Mouse (Mus musculus) lung, embryonic 15.5 days (tissue): Measurements from ENCODE around the gene Gatad2a. TPM values are rescaled to one million over a fixed set of nuclear protein-coding genes. Genes with fewer than 3 reads are reported as not detected.

ENCODE experiments used
- ATAC-seq: fragments of 200-750 bp; cut with Nextera tagmentation; 2 replicates; pipeline ENCODE4 v1.8.0; 2017; ENCODE audit warnings: moderate number of reproducible peaks, borderline replicate concordance; ENCODE audit not compliant: low FRiP score, low TSS enrichment; ENCODE audit errors: extremely low read depth
- H3K27ac ChIP-seq: fragments of 300-500 bp; sonication (generic); 2 replicates; pipeline ENCODE4 v1.5.1; 2015; ENCODE audit warnings: moderate library complexity, mild to moderate bottlenecking, inconsistent platforms
- H3K27me3 ChIP-seq: fragments of 300-500 bp; sonication (generic); 2 replicates; pipeline ENCODE4 v1.6.1; 2015; ENCODE audit warnings: inconsistent platforms
- H3K36me3 ChIP-seq: fragments of 300-500 bp; sonication (generic); 2 replicates; pipeline ENCODE4 v1.6.1; 2015; ENCODE audit warnings: inconsistent platforms
- H3K4me1 ChIP-seq: fragments of 300-500 bp; sonication (generic); 2 replicates; pipeline ENCODE4 v1.6.1; 2015; ENCODE audit warnings: inconsistent platforms
- H3K4me2 ChIP-seq: fragments of 300-500 bp; sonication (generic); 2 replicates; pipeline ENCODE4 v1.6.1; 2015; ENCODE audit warnings: inconsistent platforms, mild to moderate bottlenecking, moderate library complexity
- H3K4me3 ChIP-seq: fragments of 300-500 bp; sonication (generic); 2 replicates; pipeline ENCODE4 v1.5.1; 2015; ENCODE audit warnings: mild to moderate bottlenecking, inconsistent platforms
- H3K9ac ChIP-seq: fragments of 300-500 bp; sonication (generic); 2 replicates; pipeline ENCODE4 v1.6.1; 2015; ENCODE audit warnings: inconsistent platforms
- H3K9me3 ChIP-seq: fragments of 300-500 bp; sonication (generic); 2 replicates; pipeline ENCODE4 v1.6.1; 2016; ENCODE audit warnings: inconsistent platforms
- WGBS: fragments of 180-500 bp; shearing (Covaris S2); methylation state at CpG from one replicate; pipeline ENCODE4 v1.1.7; 2015; 5-methylcytosine and 5-hydroxymethylcytosine counted together
- polyA plus RNA-seq: library from polyadenylated mRNA; unstranded; fragments of >200 nt; fragmentation: Nextera tagmentation; extraction: Ambion mirVana; gene quantifications from 2 replicates; pipeline ENCODE4 v1.2.1, GENCODE M21; 2015

The Gatad2a gene
- polyA plus RNA-seq, 1 experiment from 2014 or later = 60.3 TPM

- Histone ChIP-seq H3K9ac (no peak overlapping the region), H3K4me1 (no peaks in the 10 kb centered on the region), H3K9me3 (no peaks in the 10 kb centered on the region), H3K4me2 (no peak overlapping the region), H3K27ac (no peak overlapping the region), H3K36me3 (no peaks in the 10 kb centered on the region), H3K27me3 (no peaks in the 10 kb centered on the region), H3K4me3 (no peak overlapping the region)
- no peak; the same call in 1 of the 2 replicates for ATAC-seq
These were observed 8.4 kb downstream of the Gatad2a start for GRCm38 (mm10) chr8:69987744-69988143.

- H3K4me1 ChIP-seq = no peaks in the 10 kb centered on the region
- no peak overlapping the region for H3K4me3 ChIP-seq
- no peaks in the 10 kb centered on the region for H3K9me3 ChIP-seq
- 83% methylated on average over 2 of the region's 2 CpGs for WGBS
- H3K36me3 ChIP-seq = no peaks in the 10 kb centered on the region
- H3K4me2 ChIP-seq = no peak overlapping the region
- no peak overlapping the region for H3K9ac ChIP-seq
- no peak for ATAC-seq
- no peaks in the 10 kb centered on the region for H3K27me3 ChIP-seq
- 0 out of 2 replicates have a peak overlapping the region, but pooled peaks have one; percentile 8 for H3K27ac ChIP-seq
These were observed 11.2 kb downstream of the Gatad2a start for GRCm38 (mm10) chr8:69984876-69985553.

- 94% methylated on average over 4 of the region's 4 CpGs for WGBS
- no peaks in the 10 kb centered on the region for H3K36me3 ChIP-seq
- H3K4me3 ChIP-seq = no peak overlapping the region
- no peak for ATAC-seq
- H3K9ac ChIP-seq = no peak overlapping the region
- no peak overlapping the region for H3K27ac ChIP-seq
- H3K27me3 ChIP-seq = no peaks in the 10 kb centered on the region
- no peaks in the 10 kb centered on the region for H3K9me3 ChIP-seq
- no peak overlapping the region for H3K4me2 ChIP-seq
- H3K4me1 ChIP-seq = peaks cover 5% of the 10 kb centered on the region; the same call in 1 of the 2 replicates
These were observed 17.7 kb downstream of the Gatad2a start for GRCm38 (mm10) chr8:69978456-69978855.

GRCm38 (mm10) chr8:69974806-69975205 lies 21.4 kb downstream of the Gatad2a start:
- Histone ChIP-seq H3K9ac (peak overlapping the region; percentile 79), H3K9me3 (no peaks in the 10 kb centered on the region), H3K4me3 (peak overlapping the region; percentile 91), H3K4me1 (peaks cover 38% of the 10 kb centered on the region), H3K27ac (peak overlapping the region; percentile 84), H3K27me3 (no peaks in the 10 kb centered on the region), H3K4me2 (peak overlapping the region; percentile 89), H3K36me3 (no peaks in the 10 kb centered on the region)
- no peak for ATAC-seq
- 34% methylated on average over 5 of the region's 5 CpGs for WGBS

GRCm38 (mm10) chr8:69974194-69974614 lies 22.0 kb downstream of the Gatad2a start:
- Histone ChIP-seq H3K36me3 (no peaks in the 10 kb centered on the region), H3K27ac (peak overlapping the region; percentile 84), H3K27me3 (no peaks in the 10 kb centered on the region), H3K4me1 (peaks cover 42% of the 10 kb centered on the region), H3K4me2 (peak overlapping the region; percentile 89), H3K9me3 (no peaks in the 10 kb centered on the region), H3K4me3 (peak overlapping the region; percentile 91), H3K9ac (peak overlapping the region; percentile 79)
- ATAC-seq = peak; percentile 96
- WGBS = under 1% methylated on average over 49 of the region's 50 CpGs

GRCm38 (mm10) chr8:69973442-69974161 lies 22.6 kb downstream of the Gatad2a start:
- WGBS = under 1% methylated on average over 56 of the region's 68 CpGs
- peak overlapping the region; percentile 79 for H3K9ac ChIP-seq
- H3K4me3 ChIP-seq = peak overlapping the region; percentile 91
- ATAC-seq = peak; percentile 28
- peak overlapping the region; percentile 84 for H3K27ac ChIP-seq
- no peaks in the 10 kb centered on the region for H3K9me3 ChIP-seq
- H3K4me1 ChIP-seq = peaks cover 43% of the 10 kb centered on the region
- H3K4me2 ChIP-seq = peak overlapping the region; percentile 89
- H3K27me3 ChIP-seq = no peaks in the 10 kb centered on the region
- H3K36me3 ChIP-seq = no peaks in the 10 kb centered on the region

GRCm38 (mm10) chr8:69973063-69973441 lies 23.1 kb downstream of the Gatad2a start:
- Histone ChIP-seq H3K36me3 (no peaks in the 10 kb centered on the region), H3K4me2 (peak overlapping the region; percentile 89), H3K4me3 (peak overlapping the region; percentile 91), H3K27me3 (no peaks in the 10 kb centered on the region), H3K27ac (no peak overlapping the region), H3K9ac (peak overlapping the region; percentile 79), H3K9me3 (no peaks in the 10 kb centered on the region), H3K4me1 (peaks cover 43% of the 10 kb centered on the region)
- 12% methylated on average over 7 of the region's 7 CpGs for WGBS
- ATAC-seq = no peak

- 81% methylated on average over 2 of the region's 2 CpGs for WGBS
- Histone ChIP-seq H3K4me1 (peaks cover 43% of the 10 kb centered on the region), H3K9ac (no peak overlapping the region), H3K27me3 (no peaks in the 10 kb centered on the region), H3K36me3 (no peaks in the 10 kb centered on the region), H3K4me3 (no peak overlapping the region), H3K4me2 (no peak overlapping the region), H3K9me3 (no peaks in the 10 kb centered on the region), H3K27ac (no peak overlapping the region)
- ATAC-seq = no peak
These were observed 25.3 kb downstream of the Gatad2a start for GRCm38 (mm10) chr8:69970880-69971279.

- Histone ChIP-seq H3K27ac (no peak overlapping the region), H3K27me3 (no peaks in the 10 kb centered on the region), H3K4me1 (peaks cover 28% of the 10 kb centered on the region), H3K9ac (no peak overlapping the region), H3K9me3 (no peaks in the 10 kb centered on the region), H3K4me3 (no peak overlapping the region), H3K36me3 (no peaks in the 10 kb centered on the region), H3K4me2 (no peak overlapping the region)
- no peak for ATAC-seq
- 52% methylated on average over 4 of the region's 4 CpGs for WGBS
These were observed 28.8 kb downstream of the Gatad2a start for GRCm38 (mm10) chr8:69967291-69967933.

GRCm38 (mm10) chr8:69959241-69959640 lies 36.9 kb downstream of the Gatad2a start:
- Histone ChIP-seq H3K4me1 (peaks cover 26% of the 10 kb centered on the region; the same call in 1 of the 2 replicates), H3K4me2 (no peak overlapping the region), H3K9ac (no peak overlapping the region), H3K36me3 (no peaks in the 10 kb centered on the region), H3K4me3 (no peak overlapping the region), H3K9me3 (no peaks in the 10 kb centered on the region), H3K27ac (no peak overlapping the region), H3K27me3 (no peaks in the 10 kb centered on the region)
- no peak for ATAC-seq

GRCm38 (mm10) chr8:69957879-69958278 lies 38.3 kb downstream of the Gatad2a start:
- Histone ChIP-seq H3K27me3 (no peaks in the 10 kb centered on the region), H3K27ac (peak overlapping the region; percentile 41), H3K9ac (no peak overlapping the region), H3K4me3 (no peak overlapping the region), H3K4me2 (no peak overlapping the region), H3K9me3 (no peaks in the 10 kb centered on the region), H3K4me1 (peaks cover 30% of the 10 kb centered on the region; the same call in 1 of the 2 replicates), H3K36me3 (no peaks in the 10 kb centered on the region)
- no peak for ATAC-seq

- no peaks in the 10 kb centered on the region for H3K27me3 ChIP-seq
- peaks cover 30% of the 10 kb centered on the region; the same call in 1 of the 2 replicates for H3K4me1 ChIP-seq
- H3K9ac ChIP-seq = no peak overlapping the region
- peak overlapping the region; percentile 41 for H3K27ac ChIP-seq
- no peaks in the 10 kb centered on the region for H3K36me3 ChIP-seq
- WGBS = 8% methylated on average over 1 of the region's 1 CpGs
- no peaks in the 10 kb centered on the region for H3K9me3 ChIP-seq
- ATAC-seq = no peak
- no peak overlapping the region for H3K4me3 ChIP-seq
- no peak overlapping the region for H3K4me2 ChIP-seq
These were observed 38.8 kb downstream of the Gatad2a start for GRCm38 (mm10) chr8:69957419-69957818.
